Mouse (Mus musculus) myocyte (in vitro differentiated cells): ENCODE measurements around the gene Lmo3.

Experiments
- CEBPB ChIP-seq: IDR thresholded peaks from 2 replicates; pipeline ENCODE4 v1.6.1; 2011; ENCODE audit warnings: mild to moderate bottlenecking, moderate library complexity; ENCODE audit not compliant: poor library complexity, insufficient read depth, severe bottlenecking
- MAX ChIP-seq: IDR thresholded peaks from one replicate; pipeline ENCODE4 v1.6.1; 2011; ENCODE audit warnings: low read depth, mild to moderate bottlenecking, control low read depth
- MYOD1 ChIP-seq, 3 experiments: IDR thresholded peaks; one replicate each; pipeline ENCODE4 v1.6.1; 2011; ENCODE audit warnings: control low read depth in 2 of 3, low read depth in 2 of 3, mild to moderate bottlenecking in 2 of 3, moderate library complexity in 1 of 3; ENCODE audit not compliant: insufficient read length in 2 of 3, control insufficient read depth in 1 of 3
- MYOG ChIP-seq, 3 experiments: IDR thresholded peaks; one replicate each; pipeline ENCODE4 v1.6.1; 2011; ENCODE audit warnings: control low read depth in 2 of 3, low read depth in 2 of 3, mild to moderate bottlenecking in 2 of 3; ENCODE audit not compliant: insufficient read length in 2 of 3, control insufficient read depth in 1 of 3, insufficient read depth in 1 of 3
- POLR2A ChIP-seq: IDR thresholded peaks from one replicate; pipeline ENCODE4 v1.6.1; 2011; ENCODE audit warnings: low read depth, mild to moderate bottlenecking, control low read depth, moderate library complexity; ENCODE audit not compliant: insufficient read length
- POLR2AphosphoS2 ChIP-seq: IDR thresholded peaks from one replicate; pipeline ENCODE4 v1.6.1; 2011; ENCODE audit warnings: low read depth, control low read depth; ENCODE audit not compliant: insufficient read length
- SRF ChIP-seq: IDR thresholded peaks from one replicate; pipeline ENCODE4 v1.6.1; 2011; ENCODE audit warnings: low read depth; ENCODE audit not compliant: control insufficient read depth, insufficient read length
- TCF12 ChIP-seq: IDR thresholded peaks from one replicate; pipeline ENCODE4 v1.6.1; 2011; ENCODE audit warnings: mild to moderate bottlenecking, control low read depth; ENCODE audit not compliant: poor library complexity, insufficient read depth, severe bottlenecking
- TCF3 ChIP-seq: IDR thresholded peaks from one replicate; pipeline ENCODE4 v1.6.1; 2011; ENCODE audit warnings: low read depth, control low read depth; ENCODE audit not compliant: insufficient read length
- USF1 ChIP-seq: IDR thresholded peaks from one replicate; pipeline ENCODE4 v1.6.1; 2011; ENCODE audit warnings: low read depth, mild to moderate bottlenecking, control low read depth, moderate library complexity

GRCm38 (mm10) chr6:138426894-138427293 lies 154.9 kb downstream of the Lmo3 start:
- TF ChIP-seq POLR2A (no peak), MAX (no peak), TCF3 (no peak), POLR2AphosphoS2 (no peak), TCF12 (no peak), CEBPB (no peak), MYOD1 (IDR thresholded peaks at IDR 0.05; ENCODE audit: control insufficient read depth in 1 of 3, insufficient read length in 2 of 3, low read depth in 2 of 3) (no peak), MYOG (IDR thresholded peaks at IDR 0.05; ENCODE audit: control insufficient read depth in 1 of 3, insufficient read depth in 1 of 3, insufficient read length in 2 of 3, low read depth in 2 of 3) (no peak), USF1 (no peak), SRF (no peak)
